Mouse (Mus musculus): ENCODE results near the gene Myo7a. TPM values are rescaled to one million over a fixed set of nuclear protein-coding genes. Genes with fewer than 3 reads are reported as not detected.

The Myo7a gene
- 10 to 100 TPM; 10.1 to 10.2 TPM for total RNA-seq (2021)

GRCm38 (mm10) chr7:98119179-98119960 is at the start of gene Myo7a:
TSS of gene Myo7a (minus strand) at chr7:98119524.
- DNase-seq, result no peak

- DNase-seq, result no peak
Measured at GRCm38 (mm10) chr7:98164999-98165528, 45.7 kb upstream of the Myo7a start.

- DNase-seq, result no peak
Measured at GRCm38 (mm10) chr7:98164382-98164998, 45.2 kb upstream of the Myo7a start.

GRCm38 (mm10) chr7:98163700-98164099 is 44.4 kb upstream of the Myo7a start:
- no peak for DNase-seq

- DNase-seq, result no peak
Measured at GRCm38 (mm10) chr7:98162239-98162638, 42.9 kb upstream of the Myo7a start.

- no peak for DNase-seq
Measured at GRCm38 (mm10) chr7:98160041-98160740, 40.9 kb upstream of the Myo7a start.

- no peak for DNase-seq
Measured at GRCm38 (mm10) chr7:98158481-98158880, 39.2 kb upstream of the Myo7a start.

GRCm38 (mm10) chr7:98157636-98158332 is 38.5 kb upstream of the Myo7a start:
- no peak for DNase-seq

- no peak for DNase-seq
Measured at GRCm38 (mm10) chr7:98156280-98156665, 36.9 kb upstream of the Myo7a start.

GRCm38 (mm10) chr7:98155546-98156279 is 36.4 kb upstream of the Myo7a start:
- peak; percentile 59 to 62 for DNase-seq

- no peak for DNase-seq
Measured at GRCm38 (mm10) chr7:98153892-98154291, 34.6 kb upstream of the Myo7a start.

- DNase-seq, result no peak
Measured at GRCm38 (mm10) chr7:98153345-98153744, 34.0 kb upstream of the Myo7a start.

- no peak for DNase-seq
Measured at GRCm38 (mm10) chr7:98152400-98152799, 33.1 kb upstream of the Myo7a start.

GRCm38 (mm10) chr7:98150525-98150924 is 31.2 kb upstream of the Myo7a start:
- no peak for DNase-seq

GRCm38 (mm10) chr7:98149802-98150201 is 30.5 kb upstream of the Myo7a start:
- DNase-seq, result no peak

- no peak for DNase-seq
Measured at GRCm38 (mm10) chr7:98148721-98149407, 29.5 kb upstream of the Myo7a start.

- no peak for DNase-seq
Measured at GRCm38 (mm10) chr7:98147766-98148165, 28.4 kb upstream of the Myo7a start.

GRCm38 (mm10) chr7:98146447-98146845 is 27.1 kb upstream of the Myo7a start:
- no peak for DNase-seq

- DNase-seq, result peak; percentile 30 to 46
Measured at GRCm38 (mm10) chr7:98145842-98146446, 26.6 kb upstream of the Myo7a start.

- DNase-seq, result no peak
Measured at GRCm38 (mm10) chr7:98145402-98145801, 26.1 kb upstream of the Myo7a start, which contains the start of gene Omp. TSS of gene Omp (minus strand) at chr7:98145502.

GRCm38 (mm10) chr7:98142648-98143047 is 23.3 kb upstream of the Myo7a start:
- DNase-seq, result no peak

Measured in layer of hippocampus, postnatal 36 days (tissue).